Mouse (Mus musculus) neural tube, embryonic 12.5 days (tissue): ENCODE data around the gene Psap. TPM values are rescaled to one million over a fixed set of nuclear protein-coding genes. Genes with fewer than 3 reads are reported as not detected.
"Not testable (repeated sequence)": the region's sequence is repeated elsewhere in the genome, so short reads cannot be mapped to it uniquely, and the experiment has no call there.

Experiments used
- ATAC-seq: fragments of 200-750 bp; cut with Nextera tagmentation; 2 replicates; pipeline ENCODE4 v1.8.0; 2017; ENCODE audit warnings: low read depth, mild to moderate bottlenecking, moderate TSS enrichment, moderate library complexity; ENCODE audit not compliant: low FRiP score
- H3K27ac ChIP-seq: fragments of 300-500 bp; sonication (generic); 2 replicates; pipeline ENCODE4 v1.5.1; 2016
- H3K27me3 ChIP-seq: fragments of 300-500 bp; sonication (generic); replicated peaks from 2 replicates; pipeline ENCODE4 v1.6.1; 2016; ENCODE audit warnings: mild to moderate bottlenecking
- H3K36me3 ChIP-seq: fragments of 300-500 bp; sonication (generic); 2 replicates; pipeline ENCODE4 v1.6.1; 2016; ENCODE audit warnings: mild to moderate bottlenecking
- H3K4me1 ChIP-seq: fragments of 300-500 bp; sonication (generic); 2 replicates; pipeline ENCODE4 v1.6.1; 2016
- H3K4me2 ChIP-seq: fragments of 300-500 bp; sonication (generic); replicated peaks from 2 replicates; pipeline ENCODE4 v1.6.1; 2016; ENCODE audit warnings: mild to moderate bottlenecking
- H3K4me3 ChIP-seq: fragments of 300-500 bp; sonication (generic); 2 replicates; pipeline ENCODE4 v1.5.1; 2016
- H3K9ac ChIP-seq: fragments of 300-500 bp; sonication (generic); 2 replicates; pipeline ENCODE4 v1.6.1; 2016; ENCODE audit warnings: mild to moderate bottlenecking
- H3K9me3 ChIP-seq: fragments of 300-500 bp; sonication (generic); 2 replicates; pipeline ENCODE4 v1.6.1; 2016; ENCODE audit warnings: mild to moderate bottlenecking
- WGBS: fragments of 180-500 bp; shearing (Covaris S2); methylation state at CpG from one replicate; pipeline ENCODE4 v1.1.7; 2016; 5-methylcytosine and 5-hydroxymethylcytosine counted together
- polyA plus RNA-seq: library from polyadenylated mRNA; unstranded; fragments of >200 nt; fragmentation: Nextera tagmentation; extraction: Ambion mirVana; gene quantifications from 2 replicates; pipeline ENCODE4 v1.2.1, GENCODE M21; 2016

Gene Psap
- 101 and 109 TPM in 2 replicates for polyA plus RNA-seq

- no peaks in the 10 kb centered on the region for H3K36me3 ChIP-seq
- no peaks in the 10 kb centered on the region for H3K9me3 ChIP-seq
- peak within 1 kb of the TSS; percentile 82 for H3K4me3 ChIP-seq
- peak within 1 kb of the TSS; percentile 88 for H3K9ac ChIP-seq
- peak; percentile 92 for ATAC-seq
- WGBS = 2% methylated on average over 54 of the region's 54 CpGs
- peaks cover 27% of the 10 kb centered on the region for H3K4me1 ChIP-seq
- H3K27ac ChIP-seq = peak within 1 kb of the TSS; percentile 76
- H3K4me2 ChIP-seq = peak within 1 kb of the TSS; percentile 88
- no peaks in the 10 kb centered on the region for H3K27me3 ChIP-seq
Observed at GRCm38 (mm10) chr10:60277207-60278005, at the start of gene Psap. Gene Psap (plus strand): TSS chr10:60277627.

- Histone ChIP-seq H3K27me3 (no peaks in the 10 kb centered on the region), H3K9ac (no peak overlapping the region), H3K4me1 (no peaks in the 10 kb centered on the region), H3K27ac (no peak overlapping the region), H3K4me3 (no peak overlapping the region), H3K4me2 (no peak overlapping the region), H3K36me3 (no peaks in the 10 kb centered on the region), H3K9me3 (no peaks in the 10 kb centered on the region)
- WGBS = 82% methylated on average over 4 of the region's 4 CpGs
- ATAC-seq = no peak
Observed at GRCm38 (mm10) chr10:60227666-60228065, 49.8 kb upstream of the Psap start.

- no peak overlapping the region for H3K27ac ChIP-seq
- no peak overlapping the region for H3K4me2 ChIP-seq
- H3K9me3 ChIP-seq = no peaks in the 10 kb centered on the region
- H3K4me1 ChIP-seq = no peaks in the 10 kb centered on the region
- no peaks in the 10 kb centered on the region for H3K27me3 ChIP-seq
- H3K36me3 ChIP-seq = no peaks in the 10 kb centered on the region
- no peak overlapping the region for H3K9ac ChIP-seq
- 85% methylated on average over 6 of the region's 6 CpGs for WGBS
- H3K4me3 ChIP-seq = no peak overlapping the region
- no peak for ATAC-seq
Observed at GRCm38 (mm10) chr10:60229113-60229512, 48.3 kb upstream of the Psap start.

GRCm38 (mm10) chr10:60230321-60231088 is 46.9 kb upstream of the Psap start:
- Histone ChIP-seq H3K4me1 (no peaks in the 10 kb centered on the region), H3K9ac (no peak overlapping the region), H3K27ac (no peak overlapping the region), H3K27me3 (no peaks in the 10 kb centered on the region), H3K36me3 (no peaks in the 10 kb centered on the region), H3K4me2 (no peak overlapping the region), H3K9me3 (no peaks in the 10 kb centered on the region), H3K4me3 (no peak overlapping the region)
- 82% methylated on average over 6 of the region's 6 CpGs for WGBS
- no peak for ATAC-seq

DNA sequence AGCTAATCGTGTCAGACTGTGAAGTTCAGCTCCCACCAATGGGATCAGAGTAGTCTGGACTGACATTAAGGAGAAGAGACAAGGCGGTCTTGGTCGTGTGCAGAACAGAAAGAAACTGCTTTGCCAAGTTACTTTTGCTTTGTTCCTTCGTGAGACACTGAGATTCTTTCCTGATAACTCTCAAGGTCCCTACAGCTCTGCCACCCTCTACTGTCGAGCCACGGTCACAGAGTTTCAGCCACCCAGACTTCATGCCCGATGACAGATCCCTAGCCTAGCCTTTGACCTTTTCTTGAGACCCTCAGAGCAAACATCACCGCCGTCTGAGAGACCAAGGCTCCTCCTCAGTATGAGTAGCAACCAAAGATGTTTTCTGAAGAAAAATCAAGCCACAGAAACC is 43.4 kb upstream of the Psap start:
- 85% methylated on average over 9 of the region's 9 CpGs for WGBS

DNA sequence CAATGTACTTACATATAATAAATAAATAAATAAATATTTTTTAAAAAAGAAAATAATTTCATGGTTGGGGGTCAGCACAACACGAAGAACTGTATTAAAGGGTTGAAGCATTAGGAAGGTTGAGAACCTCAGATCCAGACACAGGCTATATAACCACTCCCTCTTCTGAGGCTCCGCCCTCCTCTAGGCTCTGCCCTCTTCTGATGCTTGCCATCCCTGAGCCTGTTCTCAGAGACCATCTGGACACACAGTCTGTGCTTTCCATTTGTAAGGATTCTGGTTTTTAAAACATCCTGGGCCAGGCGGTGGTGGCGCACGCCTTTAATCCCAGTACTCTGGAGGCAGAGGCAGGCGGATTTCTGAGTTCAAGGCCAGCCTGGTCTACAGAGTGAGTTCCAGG is 41.6 kb upstream of the Psap start:
- H3K27me3 ChIP-seq, H3K9me3 ChIP-seq, H3K4me1 ChIP-seq, H3K9ac ChIP-seq, H3K36me3 ChIP-seq, H3K4me3 ChIP-seq, H3K4me2 ChIP-seq, H3K27ac ChIP-seq, ATAC-seq: not testable (repeated sequence)
- 96% methylated on average over 6 of the region's 6 CpGs for WGBS

More for the DNA sequence above, 43.4 kb upstream of the Psap start:
- Histone ChIP-seq H3K4me1 (no peaks in the 10 kb centered on the region), H3K27me3 (no peaks in the 10 kb centered on the region), H3K9ac (no peak overlapping the region), H3K27ac (no peak overlapping the region), H3K9me3 (no peaks in the 10 kb centered on the region), H3K4me3 (no peak overlapping the region), H3K36me3 (no peaks in the 10 kb centered on the region), H3K4me2 (no peak overlapping the region)
- ATAC-seq = no peak

- no peak overlapping the region for H3K4me3 ChIP-seq
- no peak overlapping the region for H3K9ac ChIP-seq
- WGBS = 65% methylated on average over 10 of the region's 10 CpGs
- no peaks in the 10 kb centered on the region for H3K36me3 ChIP-seq
- ATAC-seq = no peak
- H3K27me3 ChIP-seq = no peaks in the 10 kb centered on the region
- no peaks in the 10 kb centered on the region for H3K4me1 ChIP-seq
- no peak overlapping the region for H3K27ac ChIP-seq
- no peak overlapping the region for H3K4me2 ChIP-seq
- no peaks in the 10 kb centered on the region for H3K9me3 ChIP-seq
Observed at GRCm38 (mm10) chr10:60237475-60238154, 39.8 kb upstream of the Psap start.

DNA sequence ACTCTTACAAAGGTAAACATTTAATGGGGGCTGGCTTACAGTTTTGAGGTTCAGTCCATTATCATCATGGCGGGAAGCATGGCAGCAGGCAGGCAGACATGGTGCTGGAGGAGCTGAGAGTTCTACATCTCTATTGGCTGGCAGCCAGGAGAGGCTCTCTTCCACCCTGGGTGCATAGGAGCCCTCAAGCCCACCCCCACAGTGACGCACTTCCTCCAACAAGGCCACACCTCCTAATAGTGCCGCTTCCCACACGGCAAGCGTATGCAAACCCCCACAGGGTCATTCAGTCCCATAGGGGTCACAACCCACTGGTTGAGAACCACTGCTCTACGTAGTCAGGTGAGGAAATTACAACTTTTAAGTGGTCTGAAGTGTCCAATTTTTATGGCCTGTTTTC is 37.0 kb upstream of the Psap start:
- no peaks in the 10 kb centered on the region for H3K36me3 ChIP-seq
- no peak overlapping the region for H3K9ac ChIP-seq
- ATAC-seq = no peak
- H3K27me3 ChIP-seq = no peaks in the 10 kb centered on the region
- 86% methylated on average over 6 of the region's 6 CpGs for WGBS
- no peaks in the 10 kb centered on the region; the same call in 1 of the 2 replicates for H3K9me3 ChIP-seq
- no peak overlapping the region for H3K27ac ChIP-seq
- no peak overlapping the region for H3K4me3 ChIP-seq
- no peaks in the 10 kb centered on the region for H3K4me1 ChIP-seq
- H3K4me2 ChIP-seq = no peak overlapping the region

GRCm38 (mm10) chr10:60243941-60244340 is 33.5 kb upstream of the Psap start:
- WGBS = 93% methylated on average over 5 of the region's 5 CpGs
- no peak for ATAC-seq
- no peak overlapping the region for H3K4me2 ChIP-seq
- no peak overlapping the region for H3K27ac ChIP-seq
- H3K9me3 ChIP-seq = no peaks in the 10 kb centered on the region; the same call in 1 of the 2 replicates
- no peaks in the 10 kb centered on the region for H3K36me3 ChIP-seq
- H3K4me3 ChIP-seq = no peak overlapping the region
- no peak overlapping the region for H3K9ac ChIP-seq
- H3K27me3 ChIP-seq = no peaks in the 10 kb centered on the region
- no peaks in the 10 kb centered on the region for H3K4me1 ChIP-seq

GRCm38 (mm10) chr10:60245041-60245440 is 32.4 kb upstream of the Psap start:
- Histone ChIP-seq H3K9me3 (no peaks in the 10 kb centered on the region; the same call in 1 of the 2 replicates), H3K27ac (no peak overlapping the region), H3K9ac (no peak overlapping the region), H3K27me3 (no peaks in the 10 kb centered on the region), H3K4me2 (no peak overlapping the region), H3K4me1 (no peaks in the 10 kb centered on the region), H3K36me3 (no peaks in the 10 kb centered on the region), H3K4me3 (no peak overlapping the region)
- ATAC-seq = peak; percentile 68
- WGBS = 2% methylated on average over 8 of the region's 8 CpGs

GRCm38 (mm10) chr10:60245635-60246034 is 31.8 kb upstream of the Psap start:
- no peaks in the 10 kb centered on the region for H3K36me3 ChIP-seq
- no peak for ATAC-seq
- H3K9me3 ChIP-seq = no peaks in the 10 kb centered on the region; the same call in 1 of the 2 replicates
- H3K4me2 ChIP-seq = no peak overlapping the region
- H3K4me3 ChIP-seq = no peak overlapping the region
- H3K9ac ChIP-seq = no peak overlapping the region
- no peak overlapping the region for H3K27ac ChIP-seq
- no peaks in the 10 kb centered on the region for H3K27me3 ChIP-seq
- no peaks in the 10 kb centered on the region for H3K4me1 ChIP-seq
- WGBS = 82% methylated on average over 7 of the region's 7 CpGs

DNA sequence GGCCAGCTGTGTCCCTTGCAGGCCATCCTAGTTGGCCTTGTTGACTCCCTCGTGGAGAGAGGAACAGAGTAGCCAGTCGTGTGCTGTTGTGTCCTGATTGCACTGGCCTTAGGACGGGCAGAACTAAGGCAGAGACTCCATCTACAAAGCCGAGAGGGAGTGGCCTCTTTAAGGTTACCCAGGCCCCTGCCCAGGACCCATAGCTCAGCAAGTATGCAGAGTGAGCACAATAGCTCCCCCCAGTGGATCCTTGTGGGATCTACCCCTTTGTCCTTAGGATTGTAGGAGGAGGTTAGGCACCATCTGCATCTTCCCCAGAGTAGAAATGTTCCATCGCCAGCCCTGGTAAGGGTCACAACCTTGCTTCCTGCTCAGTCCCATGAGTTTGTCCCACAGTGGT is 30.9 kb upstream of the Psap start:
- Histone ChIP-seq H3K9ac (no peak overlapping the region), H3K9me3 (no peaks in the 10 kb centered on the region; the same call in 1 of the 2 replicates), H3K4me1 (no peaks in the 10 kb centered on the region), H3K4me3 (no peak overlapping the region), H3K27ac (no peak overlapping the region), H3K36me3 (no peaks in the 10 kb centered on the region), H3K27me3 (no peaks in the 10 kb centered on the region), H3K4me2 (no peak overlapping the region)
- no peak; the same call in 1 of the 2 replicates for ATAC-seq
- 25% methylated on average over 5 of the region's 5 CpGs for WGBS
